Mouse (Mus musculus) liver, adult 2 months (tissue): ENCODE measurements around the gene Slc22a17. TPM values are rescaled to one million over a fixed set of nuclear protein-coding genes. Genes with fewer than 3 reads are reported as not detected.
A peak's percentile ranks its signal among the peaks of the same experiment; 100 is the strongest.

Source experiments
- DNase-seq: peaks from one replicate; pipeline ENCODE4 v3.0.0-alpha.2; 2011; ENCODE audit warnings: low read depth, low spot score; ENCODE audit errors: extremely low read depth
- H3K27ac ChIP-seq: fragments of 200-500 bp; replicated peaks from 2 replicates; pipeline ENCODE4 v1.5.1; 2012; ENCODE audit warnings: low read depth, mild to moderate bottlenecking, control low read depth, inconsistent platforms, low read length; ENCODE audit not compliant: insufficient read depth
- H3K27me3 ChIP-seq: fragments of 200-500 bp; 2 replicates; pipeline ENCODE4 v1.6.1; 2012; ENCODE audit warnings: mild to moderate bottlenecking, moderate library complexity, low read length, inconsistent platforms; ENCODE audit not compliant: control insufficient read depth, insufficient read depth
- H3K36me3 ChIP-seq: fragments of 200-500 bp; 2 replicates; pipeline ENCODE4 v1.6.1; 2012; ENCODE audit warnings: low read length, inconsistent platforms; ENCODE audit not compliant: control insufficient read depth, insufficient read depth
- H3K4me1 ChIP-seq: fragments of 200-500 bp; 2 replicates; pipeline ENCODE4 v1.6.1; 2011; ENCODE audit warnings: low read length; ENCODE audit not compliant: control insufficient read depth, insufficient read depth
- H3K4me3 ChIP-seq: fragments of 200-500 bp; 2 replicates; pipeline ENCODE4 v1.5.1; 2011; ENCODE audit warnings: low read depth, mild to moderate bottlenecking, control low read depth, low read length, moderate library complexity; ENCODE audit not compliant: insufficient read depth
- H3K79me2 ChIP-seq: fragments of 200-500 bp; 2 replicates; pipeline ENCODE4 v1.6.1; 2012; ENCODE audit warnings: inconsistent platforms, mild to moderate bottlenecking, low read length, moderate library complexity; ENCODE audit not compliant: control insufficient read depth, insufficient read depth
- H3K9ac ChIP-seq: fragments of 200-500 bp; 2 replicates; pipeline ENCODE4 v1.6.1; 2012; ENCODE audit warnings: low read depth, mild to moderate bottlenecking, control low read depth, inconsistent platforms, low read length
- CTCF ChIP-seq: fragments of 200-500 bp; IDR thresholded peaks from 2 replicates; pipeline ENCODE4 v1.5.1; 2011; ENCODE audit warnings: low read depth, low read length, control low read depth
- POLR2A ChIP-seq: fragments of 200-500 bp; IDR thresholded peaks from 2 replicates; pipeline ENCODE4 v1.6.1; 2011; ENCODE audit warnings: low read length, control low read depth; ENCODE audit not compliant: insufficient read depth; ENCODE audit errors: extremely low read depth
- WGBS: fragments of 180-500 bp; shearing (Covaris S2); methylation state at CpG from one replicate; pipeline ENCODE4 v1.1.7; 2018; 5-methylcytosine and 5-hydroxymethylcytosine counted together
- polyA plus RNA-seq: library from polyadenylated mRNA; depleted of rRNA; stranded (reverse); fragments of >200 nt; gene quantifications from 2 replicates; pipeline ENCODE4 v1.2.3, GENCODE M21; 2012
- total RNA-seq: library from RNA; depleted of rRNA; stranded (reverse); fragments of >200 nt; gene quantifications from 2 replicates; pipeline ENCODE4 v1.2.3, GENCODE M21; 2014

Gene Slc22a17
- total and polyA plus RNA-seq, 2 experiments = 0.46 to 2.7 TPM

GRCm38 (mm10) chr14:54929801-54930200 lies 16.9 kb upstream of the Slc22a17 start:
- no peak for DNase-seq
- Histone ChIP-seq H3K27me3 (peaks cover 16% of the 10 kb centered on the region), H3K4me3 (no peak overlapping the region), H3K4me1 (no peaks in the 10 kb centered on the region), H3K27ac (no peak overlapping the region), H3K9ac (no peak overlapping the region), H3K36me3 (no peaks in the 10 kb centered on the region), H3K79me2 (no peaks in the 10 kb centered on the region)
- 71% methylated on average over 5 of the region's 5 CpGs for WGBS
- TF ChIP-seq POLR2A (no peak), CTCF (no peak)

- WGBS = 22% methylated on average over 7 of the region's 7 CpGs
- Histone ChIP-seq H3K27me3 (peaks cover 16% of the 10 kb centered on the region), H3K4me3 (no peak overlapping the region), H3K4me1 (no peaks in the 10 kb centered on the region), H3K79me2 (no peaks in the 10 kb centered on the region), H3K36me3 (no peaks in the 10 kb centered on the region), H3K9ac (no peak overlapping the region), H3K27ac (no peak overlapping the region)
- no peak for TF ChIP-seq POLR2A
- TF ChIP-seq CTCF = no peak
- no peak for DNase-seq
These were observed 14.4 kb upstream of the Slc22a17 start for GRCm38 (mm10) chr14:54927296-54927695.

- Histone ChIP-seq H3K27me3 (peaks cover 16% of the 10 kb centered on the region), H3K27ac (no peak overlapping the region), H3K4me3 (peak overlapping the region; percentile 20; the same call in 1 of the 2 replicates), H3K36me3 (no peaks in the 10 kb centered on the region), H3K4me1 (no peaks in the 10 kb centered on the region), H3K79me2 (no peaks in the 10 kb centered on the region), H3K9ac (peak overlapping the region; percentile 40; the same call in 1 of the 2 replicates)
- DNase-seq = no peak
- TF ChIP-seq POLR2A (no peak), CTCF (no peak)
- 2% methylated on average over 57 of the region's 58 CpGs for whole genome bisulfite sequencing
These were observed 13.6 kb upstream of the Slc22a17 start for GRCm38 (mm10) chr14:54926401-54927158.

- peaks cover 16% of the 10 kb centered on the region for H3K27me3 ChIP-seq
- no peak within 1 kb of the TSS for H3K27ac ChIP-seq
- no peaks in the 10 kb centered on the region for H3K36me3 ChIP-seq
- peak within 1 kb of the TSS; percentile 40; the same call in 1 of the 2 replicates for H3K9ac ChIP-seq
- no peak for TF ChIP-seq CTCF
- TF ChIP-seq POLR2A = no peak
- H3K4me3 ChIP-seq = peak within 1 kb of the TSS; percentile 31; the same call in 1 of the 2 replicates
- H3K79me2 ChIP-seq = no peaks in the 10 kb centered on the region
- DNase-seq = no peak
- 7% methylated on average over 57 of the region's 57 CpGs for WGBS
- H3K4me1 ChIP-seq = no peaks in the 10 kb centered on the region
These were observed 12.7 kb upstream of the Slc22a17 start, which contains the start of gene Efs for GRCm38 (mm10) chr14:54925349-54926342. Gene Efs, minus strand, starts transcription at chr14:54926126.

- no peak overlapping the region for H3K27ac ChIP-seq
- DNase-seq = no peak
- 52% methylated on average over 7 of the region's 7 CpGs for WGBS
- TF ChIP-seq POLR2A = no peak
- no peak for TF ChIP-seq CTCF
- H3K27me3 ChIP-seq = peaks cover 16% of the 10 kb centered on the region
- H3K79me2 ChIP-seq = no peaks in the 10 kb centered on the region
- no peak overlapping the region for H3K4me3 ChIP-seq
- H3K4me1 ChIP-seq = no peaks in the 10 kb centered on the region
- no peak overlapping the region for H3K9ac ChIP-seq
- no peaks in the 10 kb centered on the region for H3K36me3 ChIP-seq
These were observed 11.9 kb upstream of the Slc22a17 start for GRCm38 (mm10) chr14:54924641-54925348.
